Mouse (Mus musculus): ENCODE data around the gene Kif22.

GRCm38 (mm10) chr7:127026984-127027726 lies 15.1 kb downstream of the Kif22 start, which contains the start of gene Maz:
- no peak for TF ChIP-seq CTCF (IDR thresholded peaks at IDR 0.05; ENCODE audit: control insufficient read depth, insufficient read depth, insufficient read length)
- no peak for TF ChIP-seq USF1 (IDR thresholded peaks at IDR 0.05; ENCODE audit: low read depth)
- TF ChIP-seq MYOD1 (IDR thresholded peaks at IDR 0.05; ENCODE audit: control insufficient read depth, insufficient read length, low read depth) = no peak
